Mouse (Mus musculus) lung, adult 2 months (tissue): ENCODE measurements around the gene Cela3b. TPM values are rescaled to one million over a fixed set of nuclear protein-coding genes. Genes with fewer than 3 reads are reported as not detected.
"Not testable (repeated sequence)": the region's sequence is repeated elsewhere in the genome, so short reads cannot be mapped to it uniquely, and the experiment has no call there.

ENCODE experiments used
- DNase-seq: peaks from one replicate; pipeline ENCODE4 v3.0.0; 2022
- H3K4me1 ChIP-seq: fragments of 200-500 bp; 2 replicates; pipeline ENCODE4 v1.6.1; 2011; ENCODE audit warnings: low read length; ENCODE audit not compliant: control insufficient read depth, insufficient read depth
- H3K4me3 ChIP-seq: fragments of 200-500 bp; replicated peaks from 2 replicates; pipeline ENCODE3; 2011; ENCODE audit warnings: low read depth, mild to moderate bottlenecking, control low read depth, low read length; ENCODE audit errors: extremely low read depth
- CTCF ChIP-seq: fragments of 200-500 bp; IDR thresholded peaks from 2 replicates; pipeline ENCODE4 v1.5.1; 2011; ENCODE audit warnings: mild to moderate bottlenecking, low read length, control low read depth; ENCODE audit not compliant: insufficient read depth
- POLR2A ChIP-seq: fragments of 200-500 bp; IDR thresholded peaks from 2 replicates; pipeline ENCODE4 v1.6.1; 2011; ENCODE audit warnings: low read depth, mild to moderate bottlenecking, control low read depth, low read length, borderline replicate concordance; ENCODE audit errors: extremely low read depth
- WGBS: fragments of 180-500 bp; shearing (Covaris S2); methylation state at CpG from one replicate; pipeline ENCODE4 v1.1.7; 2018; 5-methylcytosine and 5-hydroxymethylcytosine counted together
- polyA plus RNA-seq: library from polyadenylated mRNA; depleted of rRNA; stranded (reverse); fragments of >200 nt; gene quantifications from 2 replicates; pipeline ENCODE4 v1.2.3, GENCODE M21; 2012

The Cela3b gene
- polyA plus RNA-seq, 1 experiment: 0.57 TPM

GRCm38 (mm10) chr4:137436979-137437669 is 6.8 kb upstream of the Cela3b start:
- DNase-seq: no peak
- TF ChIP-seq CTCF: no peak
- TF ChIP-seq POLR2A: no peak
- whole genome bisulfite sequencing: 82% methylated on average over 8 of the region's 8 CpGs
- Histone ChIP-seq H3K4me1 (no peaks in the 10 kb centered on the region), H3K4me3 (no peak overlapping the region)

- H3K4me3 ChIP-seq, DNase-seq, H3K4me1 ChIP-seq: not testable (repeated sequence)
- WGBS: 50% methylated on average over 10 of the region's 10 CpGs
Measured at GRCm38 (mm10) chr4:137432700-137433550, 2.6 kb upstream of the Cela3b start.

GRCm38 (mm10) chr4:137417712-137418564 is 12.4 kb downstream of the Cela3b start:
- DNase-seq: no peak
- WGBS: 52% methylated on average over 11 of the region's 11 CpGs
- no peaks in the 10 kb centered on the region for H3K4me1 ChIP-seq
- no peak overlapping the region for H3K4me3 ChIP-seq
- TF ChIP-seq CTCF (no peak), POLR2A (no peak)

GRCm38 (mm10) chr4:137414936-137415335 is 15.4 kb downstream of the Cela3b start:
- TF ChIP-seq CTCF (no peak), POLR2A (no peak)
- Histone ChIP-seq H3K4me1 (no peaks in the 10 kb centered on the region), H3K4me3 (no peak overlapping the region)
- 65% methylated on average over 1 of the region's 1 CpGs for WGBS
- DNase-seq: peak; percentile 27

- H3K4me1 ChIP-seq, H3K4me3 ChIP-seq, DNase-seq: not testable (repeated sequence)
- WGBS: 60% methylated on average over 7 of the region's 7 CpGs
Measured at GRCm38 (mm10) chr4:137412185-137412709, 18.1 kb downstream of the Cela3b start.

GRCm38 (mm10) chr4:137409691-137410090 is 20.6 kb downstream of the Cela3b start, which contains the start of gene Cela3a:
Gene Cela3a, minus strand, starts transcription at chr4:137409791.
- TF ChIP-seq CTCF (no peak), POLR2A (no peak)
- Histone ChIP-seq H3K4me1 (no peaks in the 10 kb centered on the region), H3K4me3 (no peak within 1 kb of the TSS)
- 91% methylated on average over 5 of the region's 5 CpGs for WGBS
- DNase-seq: no peak

- WGBS: 88% methylated on average over 3 of the region's 3 CpGs
- Histone ChIP-seq H3K4me1 (no peaks in the 10 kb centered on the region), H3K4me3 (no peak overlapping the region)
- DNase-seq: no peak
- TF ChIP-seq POLR2A (no peak), CTCF (no peak)
Measured at GRCm38 (mm10) chr4:137405571-137405970, 24.8 kb downstream of the Cela3b start.

- H3K4me3 ChIP-seq: no peak overlapping the region
- no peaks in the 10 kb centered on the region for H3K4me1 ChIP-seq
Measured at GRCm38 (mm10) chr4:137396641-137397525, 33.5 kb downstream of the Cela3b start.

More at GRCm38 (mm10) chr4:137396641-137397525, 33.5 kb downstream of the Cela3b start:
- DNase-seq: no peak
- WGBS: 69% methylated on average over 15 of the region's 15 CpGs
- TF ChIP-seq CTCF: no peak
- TF ChIP-seq POLR2A: no peak
